Comparison of ENCODE assay signal across 12 mouse cellular contexts in the genomic region with DNA sequence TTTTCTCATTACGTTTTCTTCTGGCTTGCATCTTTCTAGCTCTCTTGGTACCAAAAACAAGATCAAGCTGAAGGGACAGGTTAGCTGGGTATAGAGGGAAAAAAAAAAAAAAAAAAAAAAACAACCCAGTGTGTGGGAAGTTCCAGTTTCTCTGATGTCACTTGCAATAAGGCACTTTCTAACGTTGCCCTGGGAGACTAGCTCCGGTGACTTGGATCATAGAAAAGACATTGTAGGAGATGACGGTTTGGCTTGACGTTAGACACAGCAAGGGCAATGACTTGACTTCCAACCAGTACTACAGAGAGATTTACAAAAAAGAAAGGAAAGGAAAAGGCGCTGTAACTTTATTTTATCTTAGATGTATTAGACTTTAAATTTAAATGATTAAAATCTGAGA.
"Had no signal": no experiment of that assay in that cellular context is flagged by ENCODE, and none has a peak within 500 bp of the region (broad histone marks: within the 10 kb centered on the region; RNA-seq: fewer than 3 reads in every experiment).

No protein-coding gene starts in this region.

- DNase-seq: retina, postnatal 1 day; right cerebral cortex, adult 18-20 months; right cerebral cortex, postnatal 14 days; right cerebral cortex, postnatal 25 days; right cerebral cortex, postnatal 4 days; spleen, adult 18-20 months; thymus, adult 18-20 months; thymus, adult 2 months; thymus, postnatal 14 days; thymus, postnatal 25 days; thymus, postnatal 36 days; thymus, postnatal 4 days had no signal
